Mouse (Mus musculus) mesoderm, embryonic 11.5 days (tissue): ENCODE data around the gene Ppm1g.
"Not testable (repeated sequence)": the region's sequence is repeated elsewhere in the genome, so short reads cannot be mapped to it uniquely, and the experiment has no call there.

Experiments used
- DNase-seq: peaks from one replicate; pipeline ENCODE4 v3.0.0-alpha.2; 2012; ENCODE audit warnings: low read depth, low spot score

Gene Ppm1g

DNA sequence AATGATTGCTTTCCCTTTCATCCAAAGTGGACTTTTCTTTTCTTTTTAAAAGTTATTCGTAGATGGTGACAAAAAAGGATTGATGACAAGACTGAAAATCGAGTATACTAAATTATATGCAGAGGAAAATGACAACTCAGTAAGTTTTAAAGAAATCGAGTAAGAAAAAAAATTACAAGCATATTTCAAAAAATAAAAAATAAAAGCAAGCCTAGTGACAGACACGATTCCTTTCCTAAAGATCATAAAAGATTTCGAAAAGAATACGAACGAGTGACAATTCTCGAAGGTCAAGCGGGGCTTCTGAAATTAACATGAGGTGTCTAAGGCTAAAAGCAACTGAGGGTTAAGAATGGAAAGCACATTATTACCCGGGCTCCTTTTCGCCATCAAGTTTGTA lies 1.0 kb downstream of the Ppm1g start:
- DNase-seq: no peak

DNA sequence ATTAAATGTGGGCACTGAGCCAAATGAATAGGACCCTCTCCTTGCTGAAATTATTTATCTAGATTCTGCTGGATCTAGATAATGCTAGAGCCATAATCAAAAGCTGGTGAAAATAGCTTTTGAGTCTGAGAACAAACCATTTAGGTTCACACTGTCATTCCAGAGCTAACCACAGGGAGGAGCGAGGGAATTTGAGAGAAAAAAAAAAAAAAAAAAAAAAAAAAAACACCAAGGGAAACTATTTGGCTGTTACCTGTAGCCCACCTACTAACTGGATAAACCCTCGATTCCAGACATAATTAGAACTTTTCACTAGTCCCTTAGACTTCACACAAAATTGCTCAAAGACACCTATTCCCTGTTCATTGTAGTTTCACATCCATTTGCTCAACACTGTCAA lies 1.4 kb downstream of the Ppm1g start:
- peak; percentile 45 for DNase-seq

DNA sequence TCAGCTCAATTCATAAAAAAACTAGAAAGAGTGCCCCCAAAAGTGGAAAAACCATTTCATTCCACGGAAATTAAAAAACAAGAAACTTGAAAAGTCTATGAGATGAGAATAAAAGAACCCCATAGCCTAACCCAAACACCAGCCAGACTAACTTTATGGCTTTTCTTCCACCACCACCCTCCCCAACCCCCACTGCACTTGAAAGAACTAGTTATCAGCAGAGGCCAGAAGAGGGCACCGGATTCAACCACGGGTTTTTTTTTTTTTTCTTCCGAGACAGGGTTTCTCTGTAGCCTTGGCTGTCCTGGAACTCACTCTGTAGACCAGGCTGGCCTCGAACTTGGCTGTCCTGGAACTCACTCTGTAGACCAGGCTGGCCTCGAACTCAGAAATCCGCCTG lies 2.2 kb downstream of the Ppm1g start:
- no peak for DNase-seq

DNA sequence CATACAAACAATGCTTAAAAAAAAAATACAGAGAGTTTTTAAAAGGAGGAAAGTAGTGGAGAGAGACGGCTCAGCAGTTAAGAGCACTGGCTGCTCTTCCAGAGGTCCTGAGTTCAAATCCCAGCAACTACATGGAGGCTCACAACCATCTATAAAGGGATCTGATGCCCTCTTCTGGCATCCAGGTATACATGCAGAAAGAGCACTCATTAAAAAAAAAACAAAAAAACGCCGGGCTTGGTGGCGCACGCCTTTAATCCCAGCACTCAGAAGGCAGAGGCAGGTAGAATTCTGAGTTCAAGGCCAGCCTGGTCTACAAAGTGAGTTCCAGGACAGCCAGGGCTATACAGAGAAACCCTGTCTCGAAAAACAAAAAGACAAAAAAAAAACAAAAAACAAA lies 3.9 kb downstream of the Ppm1g start:
- DNase-seq: not testable (repeated sequence)

DNA sequence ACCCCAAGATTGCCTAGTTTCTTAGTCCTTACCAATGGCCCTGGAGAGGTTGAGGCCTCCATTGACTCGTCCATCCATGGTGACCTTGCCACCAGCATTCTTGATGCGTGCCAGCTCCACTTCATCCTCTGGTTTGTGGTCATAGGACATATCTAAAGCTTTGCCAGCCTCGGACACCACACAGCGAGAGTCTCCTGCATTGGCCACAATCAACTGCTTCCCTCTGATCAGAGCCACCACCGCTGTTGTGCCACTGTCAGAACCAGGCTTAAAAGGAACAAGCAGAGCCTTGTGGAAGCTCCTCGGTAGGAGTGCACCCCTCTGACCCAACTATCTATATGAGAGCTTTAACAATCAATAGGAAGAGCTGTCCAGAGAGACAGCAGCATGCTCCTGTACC lies 16.1 kb downstream of the Ppm1g start:
- no peak for DNase-seq

DNA sequence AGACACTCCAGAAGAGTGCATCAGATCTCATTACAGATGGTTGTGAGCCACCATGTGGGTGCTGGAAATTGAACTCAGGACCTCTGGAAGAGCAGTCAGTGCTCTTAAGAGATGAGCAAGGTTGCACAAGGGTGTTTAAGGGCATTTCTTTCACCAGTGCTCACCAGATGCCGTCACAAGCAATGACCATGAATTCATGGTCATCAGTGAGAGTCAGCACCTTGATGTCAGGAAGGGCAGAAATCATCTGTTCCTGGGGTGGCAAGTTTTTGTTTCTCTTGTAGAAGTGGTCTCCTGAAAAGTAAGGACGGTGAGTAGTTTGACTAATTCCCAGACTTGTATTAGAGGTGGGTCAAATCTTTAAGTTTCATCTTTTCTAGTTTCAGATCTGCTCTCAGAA lies 16.6 kb downstream of the Ppm1g start:
- no peak for DNase-seq

DNA sequence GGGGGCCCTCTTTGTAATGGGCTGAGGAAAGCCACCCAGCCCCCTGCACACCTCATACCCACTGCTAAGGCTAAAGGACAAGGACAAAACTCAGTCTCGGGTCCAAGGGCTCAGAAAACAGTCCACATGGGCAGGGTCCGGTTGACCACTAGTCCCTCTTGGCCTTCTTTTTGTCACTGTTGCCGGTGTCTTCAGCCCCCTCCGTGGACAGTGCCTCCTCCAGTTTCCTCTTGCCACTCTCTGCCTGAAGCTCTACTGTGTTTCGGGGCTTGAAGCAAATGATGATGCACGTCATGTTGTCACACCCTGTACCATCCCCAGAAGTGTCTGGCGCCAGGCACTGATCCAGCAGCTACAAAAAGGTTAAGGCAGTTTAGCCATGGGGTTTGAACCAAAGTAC lies 17.6 kb downstream of the Ppm1g start:
- DNase-seq: no peak

DNA sequence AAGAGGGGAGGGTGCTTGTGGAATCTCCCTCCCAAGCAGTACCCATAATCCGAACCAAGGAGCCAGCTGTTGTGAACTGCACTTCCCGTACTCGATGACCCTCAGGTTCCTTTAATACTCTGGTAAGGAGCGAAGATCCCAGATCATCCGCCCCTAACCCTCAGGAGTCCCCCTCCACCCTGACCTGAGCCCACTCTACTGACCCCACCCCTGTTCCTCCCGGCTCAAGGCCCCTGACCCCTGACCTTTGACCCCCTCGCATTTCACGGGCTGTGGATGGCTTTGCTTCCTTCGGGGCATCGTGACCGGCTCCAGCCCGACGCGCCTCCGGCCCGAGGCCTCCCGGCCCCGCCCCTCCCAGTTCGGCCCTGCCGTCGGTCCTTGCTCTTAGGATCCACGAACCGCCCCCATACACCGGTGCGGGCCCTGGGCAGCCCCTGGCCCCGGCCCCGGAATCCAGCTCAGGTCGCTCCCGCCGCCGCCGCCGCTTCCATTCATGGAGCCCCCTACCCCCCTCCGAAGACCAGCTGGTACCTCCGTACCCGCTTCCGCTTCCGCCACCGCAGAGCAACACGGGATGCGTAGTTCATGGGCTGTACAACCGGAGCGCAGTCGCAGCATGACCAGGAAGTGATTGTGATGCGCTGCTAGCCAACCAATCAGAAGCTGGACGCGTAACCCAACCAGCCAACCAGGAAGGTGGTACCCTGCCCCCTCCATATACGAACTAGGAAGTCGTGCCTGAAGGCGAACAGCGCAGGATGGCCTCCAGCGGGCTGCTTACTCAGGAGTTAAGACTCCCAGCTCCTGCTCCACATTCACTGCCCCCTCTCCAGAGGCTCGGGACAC lies 18.5 kb downstream of the Ppm1g start, which contains the start of gene Zfp513:
Zfp513 (minus strand) TSS at position 562 of the 849 bp plus-strand sequence.
- peak; percentile 99 for DNase-seq

DNA sequence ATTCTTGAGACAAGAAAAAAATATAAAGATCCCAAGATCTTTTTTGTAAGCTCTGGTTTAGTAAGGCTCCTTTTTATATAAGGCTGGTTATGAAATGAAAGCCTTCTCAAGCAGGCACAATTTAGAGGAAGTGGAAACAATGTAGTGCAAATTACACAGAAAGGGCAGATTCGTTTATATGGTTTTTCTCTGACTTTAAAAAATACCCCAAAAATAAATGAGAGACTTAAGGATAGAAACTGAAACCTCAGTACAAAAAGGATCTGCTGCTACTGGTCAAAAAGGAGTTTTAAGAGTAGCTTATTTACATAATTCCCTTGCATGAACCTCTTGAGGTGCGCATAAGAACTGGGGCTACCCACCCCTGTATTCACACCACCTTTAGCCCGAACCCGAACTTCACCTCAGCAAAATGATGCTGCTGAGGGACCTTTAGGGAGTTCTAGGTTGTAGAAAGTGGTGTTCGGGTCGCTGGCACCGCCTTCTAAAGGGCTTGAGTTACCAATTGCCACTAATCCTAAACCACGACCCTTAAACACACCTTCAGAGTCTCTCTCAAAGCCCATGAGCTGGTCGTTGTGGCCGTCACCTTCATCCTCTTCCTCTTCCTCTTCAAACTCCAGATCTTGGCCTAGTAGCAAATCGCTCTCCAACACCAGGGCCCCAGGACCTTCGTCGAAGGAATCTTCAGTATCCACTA lies 19.3 kb downstream of the Ppm1g start:
- peak; percentile 14 for DNase-seq

DNA sequence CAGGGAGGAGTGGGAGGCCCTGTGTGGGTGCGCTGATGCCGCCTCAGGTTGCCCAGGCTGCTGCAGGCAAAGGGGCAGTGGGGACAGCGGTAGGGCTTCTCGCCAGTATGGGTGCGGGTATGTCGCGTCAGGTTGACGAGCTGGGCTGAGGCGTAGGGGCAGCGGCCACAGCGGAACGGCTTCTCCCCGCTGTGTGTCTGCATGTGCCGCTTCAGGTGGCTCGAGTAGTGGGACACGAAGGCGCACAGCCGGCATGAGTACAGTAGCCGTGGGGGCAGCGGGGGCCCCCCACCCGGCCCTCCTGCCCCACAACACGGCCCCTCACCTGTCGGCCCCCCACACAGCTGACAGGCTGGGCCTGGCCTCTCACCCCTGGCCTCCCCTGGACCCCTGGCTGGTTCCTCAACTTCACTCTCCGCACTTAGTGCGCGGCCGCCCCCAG lies 20.1 kb downstream of the Ppm1g start:
- no peak for DNase-seq

DNA sequence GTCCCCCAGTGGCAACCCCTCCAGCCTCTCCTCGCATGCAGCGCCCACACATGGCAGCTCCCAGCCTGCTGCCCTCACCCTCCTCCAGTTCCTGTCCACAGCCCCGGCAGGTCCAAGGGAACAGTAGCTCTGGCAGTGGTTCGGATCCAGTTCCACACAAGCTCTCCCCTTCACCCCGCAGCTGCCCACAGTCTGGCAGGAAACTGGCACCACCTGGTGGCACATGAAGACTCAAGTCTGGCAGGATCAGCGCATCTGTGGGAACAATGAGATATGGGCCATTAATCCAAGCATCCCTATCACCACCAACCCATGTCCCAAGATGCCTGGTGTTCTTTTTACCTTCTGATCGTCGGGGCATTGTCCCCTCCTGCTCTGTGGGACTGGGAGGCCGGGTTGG lies 20.6 kb downstream of the Ppm1g start:
- DNase-seq: no peak

DNA sequence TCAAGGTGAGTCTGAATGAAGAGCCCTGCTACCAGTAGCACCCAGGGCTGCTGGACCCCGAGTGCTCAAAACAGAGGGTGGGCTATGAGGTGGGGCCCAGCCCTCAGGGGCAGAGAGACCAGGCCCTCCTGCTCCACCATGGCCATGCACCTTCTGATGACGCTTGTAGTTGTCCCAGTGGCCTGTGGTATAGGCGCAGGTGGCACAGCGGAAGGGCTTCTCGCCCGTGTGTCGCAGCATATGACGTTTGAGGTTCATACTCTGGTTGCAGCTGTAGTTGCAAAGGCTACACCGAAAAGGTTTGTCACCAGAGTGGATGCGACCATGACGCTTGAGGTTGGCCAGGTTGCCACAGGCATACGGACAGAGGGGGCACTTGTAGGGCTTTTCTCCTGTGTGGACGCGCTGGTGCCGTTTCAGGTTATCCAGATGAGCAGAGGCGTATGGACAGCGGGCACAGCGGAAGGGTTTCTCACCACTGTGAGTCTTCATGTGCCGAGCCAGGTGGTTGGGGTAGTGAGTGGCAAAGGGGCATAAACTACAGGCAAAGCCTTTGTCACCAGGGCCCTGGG lies 21.1 kb downstream of the Ppm1g start:
- DNase-seq: no peak

DNA sequence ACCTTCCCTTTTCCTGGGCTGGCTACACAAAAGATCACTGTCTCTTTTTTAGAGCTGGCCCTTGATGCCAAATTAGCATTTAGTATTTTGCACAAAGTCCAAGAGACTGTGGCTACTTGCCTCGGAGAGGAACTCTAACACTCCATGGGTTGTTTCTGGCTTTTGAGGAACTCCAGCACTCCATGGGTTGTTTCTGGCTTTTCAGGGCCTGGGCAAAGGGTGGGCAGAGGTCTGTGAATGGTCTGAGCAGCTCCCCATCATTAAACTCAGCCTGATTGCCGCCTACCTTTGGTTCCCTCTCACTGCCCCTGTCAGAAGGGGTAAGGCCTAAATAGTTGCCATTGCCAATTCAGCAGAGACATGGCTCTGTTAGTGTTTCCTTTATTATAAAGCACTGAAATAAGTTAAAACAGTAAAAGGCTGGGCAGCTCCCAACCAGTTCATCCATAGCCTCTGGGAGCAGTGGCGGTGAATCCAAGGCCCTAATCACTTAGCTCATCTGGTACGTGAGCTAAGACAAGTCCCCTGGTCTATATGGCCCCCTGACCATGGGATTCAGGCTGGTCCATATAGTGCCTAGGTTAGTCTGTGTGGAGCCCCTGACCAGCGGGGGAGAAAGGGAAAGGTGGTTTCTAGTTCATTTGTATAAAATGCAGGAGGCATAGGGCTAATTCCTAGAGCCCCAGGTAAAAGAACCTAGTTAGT lies 21.7 kb downstream of the Ppm1g start:
- DNase-seq: no peak

DNA sequence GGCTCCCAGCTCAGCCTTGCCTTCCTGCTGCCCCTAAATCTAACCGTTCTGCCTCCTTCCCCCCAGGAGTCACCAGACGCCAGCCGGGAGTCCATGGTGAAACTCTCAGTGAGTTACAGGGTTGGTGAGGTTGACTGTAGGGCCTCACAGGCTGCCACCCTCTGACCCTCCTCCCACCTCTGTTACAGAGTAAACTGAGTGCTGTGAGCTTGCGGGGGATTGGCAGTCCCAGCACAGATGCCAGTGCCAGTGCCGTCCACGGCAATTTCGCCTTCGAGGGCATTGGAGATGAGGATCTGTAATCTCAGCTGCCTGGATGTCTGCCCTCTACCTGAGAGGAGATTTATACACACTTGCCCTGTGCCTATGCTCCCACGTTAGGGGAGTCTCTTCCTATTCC lies 22.3 kb downstream of the Ppm1g start:
- DNase-seq: no peak

DNA sequence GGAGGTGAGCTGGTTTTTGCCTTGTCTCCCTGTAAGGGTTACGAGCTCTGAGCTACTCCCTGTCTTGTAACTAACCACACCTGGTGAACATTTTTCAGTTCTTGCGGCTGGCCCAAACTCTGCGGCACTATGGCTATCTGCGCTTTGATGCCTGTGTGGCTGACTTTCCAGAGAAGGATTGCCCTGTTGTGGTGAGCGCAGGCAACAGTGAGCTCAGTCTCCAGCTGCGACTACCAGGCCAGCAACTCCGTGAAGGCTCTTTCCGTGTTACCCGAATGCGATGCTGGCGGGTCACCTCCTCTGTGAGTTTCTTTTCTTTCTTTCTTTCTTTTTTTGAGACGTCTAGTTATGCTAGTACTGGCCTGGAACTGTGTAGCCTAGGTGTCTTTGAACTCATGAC lies 23.4 kb downstream of the Ppm1g start:
- no peak for DNase-seq

DNA sequence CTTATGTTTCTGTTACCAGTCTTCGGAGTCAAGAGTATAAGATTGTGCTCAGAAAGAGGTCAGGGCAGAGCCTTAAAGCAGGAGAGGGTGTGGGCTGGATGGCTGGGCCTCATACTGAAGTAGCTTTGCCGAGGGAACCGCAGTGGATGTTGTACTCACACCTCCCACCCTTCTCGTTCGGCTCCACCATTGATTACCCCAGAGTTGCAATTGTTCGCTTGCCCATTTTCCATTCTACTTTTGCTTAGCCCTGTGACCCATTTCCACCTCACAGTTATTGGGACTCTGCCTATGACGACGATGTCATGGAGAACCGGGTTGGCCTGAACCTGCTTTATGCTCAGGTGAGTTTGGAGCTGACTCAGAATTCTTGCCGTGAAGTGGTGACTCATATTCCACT lies 24.3 kb downstream of the Ppm1g start:
- no peak for DNase-seq

DNA sequence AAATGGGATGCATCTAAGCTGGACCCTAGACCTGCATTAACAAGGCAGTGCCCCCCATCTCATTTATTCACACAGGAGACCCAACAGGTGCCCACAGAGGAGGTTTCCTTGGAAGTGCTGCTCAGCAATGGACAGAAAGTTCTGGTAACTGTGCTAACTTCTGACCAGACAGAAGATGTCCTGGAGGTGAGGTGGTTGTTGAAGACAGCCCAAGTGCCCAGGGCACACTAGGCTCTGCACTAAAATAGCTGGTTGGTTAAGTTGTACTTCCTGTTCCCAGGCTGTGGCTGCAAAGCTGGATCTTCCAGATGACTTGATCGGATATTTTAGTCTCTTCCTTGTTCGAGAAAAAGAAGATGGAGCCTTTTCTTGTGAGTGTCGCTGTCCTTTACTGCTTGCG lies 24.8 kb downstream of the Ppm1g start:
- DNase-seq: no peak

DNA sequence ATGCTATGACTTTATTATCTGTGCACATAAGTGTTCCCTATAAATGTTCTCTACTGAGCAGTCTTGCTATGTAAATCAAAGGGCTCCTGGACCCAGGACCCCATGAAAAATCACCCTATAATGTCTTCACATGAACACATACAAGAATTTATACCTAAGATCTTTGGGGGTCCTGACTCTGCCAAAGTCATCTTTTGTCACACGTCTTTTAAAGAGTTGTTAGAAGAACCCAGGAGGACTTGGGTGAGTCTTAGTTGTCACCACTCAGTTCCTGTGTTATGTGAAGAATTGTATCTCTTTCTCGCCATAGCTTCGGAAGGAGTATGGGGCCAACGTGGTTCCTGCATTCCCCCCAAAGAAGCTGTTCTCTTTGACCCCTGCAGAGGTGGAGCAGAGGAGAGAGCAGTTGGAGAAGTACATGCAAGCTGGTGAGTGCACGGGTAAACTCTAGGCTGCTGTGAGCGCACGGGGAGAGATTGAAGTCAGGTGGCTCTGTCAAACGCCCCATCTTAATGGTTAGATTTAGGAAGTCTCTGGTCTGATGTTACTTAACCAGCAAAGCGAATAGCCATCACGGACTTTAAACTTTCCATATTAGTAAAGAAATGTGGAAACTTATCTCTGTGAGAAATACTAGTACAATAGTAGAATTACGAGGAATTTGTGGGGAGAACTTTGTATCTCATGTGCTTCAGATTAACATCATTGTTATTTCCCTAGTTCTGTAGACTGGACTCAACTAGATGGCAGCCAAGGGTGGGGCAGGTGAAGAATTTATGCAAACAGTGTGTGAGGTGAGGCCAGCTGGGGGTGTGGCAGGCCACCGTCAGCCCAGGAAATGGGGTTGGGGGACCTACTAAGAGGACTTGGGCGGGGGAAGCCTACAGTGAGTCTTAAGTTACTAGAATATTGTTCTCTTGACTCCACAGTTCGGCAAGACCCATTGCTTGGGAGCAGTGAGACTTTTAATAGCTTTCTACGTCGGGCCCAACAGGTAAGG lies 25.7 kb downstream of the Ppm1g start:
- no peak for DNase-seq

DNA sequence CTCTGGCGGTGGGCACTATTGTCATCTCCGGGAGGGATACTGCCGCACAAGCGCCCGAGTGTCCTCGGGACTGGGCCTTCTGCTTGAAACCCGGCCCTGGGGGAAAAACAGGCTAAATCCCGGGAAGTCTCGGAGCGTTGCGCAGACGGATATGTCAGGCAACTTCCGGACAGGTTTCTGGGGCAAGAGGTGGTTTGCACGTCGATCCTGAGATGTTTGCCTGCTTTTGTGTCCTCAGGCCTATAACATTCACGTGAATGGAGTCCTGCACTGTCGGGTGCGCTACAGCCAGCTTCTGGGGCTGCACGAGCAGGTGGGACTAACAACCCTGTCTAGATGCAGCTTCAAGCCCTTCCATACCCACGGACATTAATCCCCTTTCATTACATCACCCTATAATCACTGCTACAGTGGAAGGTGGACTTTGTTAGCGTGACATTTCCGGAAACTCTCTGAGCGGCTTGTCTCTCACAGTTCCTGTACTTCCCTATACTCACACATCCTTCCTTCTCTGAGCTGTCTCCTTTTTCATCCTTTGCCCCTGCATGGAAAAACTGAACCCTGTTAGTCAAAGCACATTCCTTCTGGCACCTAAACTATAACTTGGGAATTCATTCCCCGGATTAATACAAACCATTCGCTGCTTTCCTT lies 26.7 kb downstream of the Ppm1g start:
- DNase-seq: peak; percentile 9

DNA sequence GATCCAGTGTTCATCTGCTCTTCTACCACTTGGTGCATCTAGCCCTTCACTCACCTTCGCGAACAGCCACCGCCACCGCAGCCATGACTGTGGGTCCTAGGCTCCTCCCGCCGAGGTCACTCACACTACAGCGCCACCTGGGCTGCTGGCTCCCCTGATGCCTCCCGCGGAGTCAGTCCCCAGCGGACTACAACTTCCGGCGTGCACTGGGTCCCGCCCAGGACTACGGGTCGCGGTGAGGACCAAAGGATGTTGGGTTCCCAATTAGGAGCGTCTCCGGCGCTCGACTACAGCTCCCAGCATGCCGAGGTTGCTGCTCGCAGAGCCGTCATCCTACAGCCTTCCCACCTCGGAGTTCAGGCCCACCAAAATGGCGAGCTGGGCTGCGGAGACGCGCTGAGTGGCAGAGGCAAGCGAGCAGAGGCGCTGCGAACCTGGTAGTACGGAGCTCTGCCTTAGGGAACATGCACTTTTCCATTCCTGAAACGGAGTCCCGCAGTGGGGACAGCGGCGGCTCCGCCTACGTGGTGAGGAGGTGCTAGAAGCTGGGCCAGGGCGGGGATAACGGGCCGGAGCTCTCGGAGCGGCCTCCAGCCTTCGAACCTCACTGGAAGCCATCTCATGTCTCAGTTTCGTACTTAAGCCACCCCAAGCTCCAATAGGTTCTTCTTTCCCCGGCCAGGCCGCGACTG lies 27.4 kb downstream of the Ppm1g start, which contains the start of the genes Snx17 and Eif2b4:
Snx17 (plus strand) TSS at position 289 of the 692 bp plus-strand sequence.
Eif2b4 (minus strand) TSS at position 492 of the 692 bp plus-strand sequence.
- DNase-seq: peak; percentile 98
